Mouse (Mus musculus): Measurements from ENCODE around the gene Fkbp6. TPM values are rescaled to one million over a fixed set of nuclear protein-coding genes. Genes with fewer than 3 reads are reported as not detected.
"Not testable (repeated sequence)": the region's sequence is repeated elsewhere in the genome, so short reads cannot be mapped to it uniquely, and the experiment has no call there.

Fkbp6 gene
- total RNA-seq (2014; fragmentation: Nextera tagmentation) (0.62 TPM in 1 of 2 replicates, not detected in the other), total RNA-seq (2017) (0.34 TPM in 1 of 2 replicates, not detected in the other)

DNA sequence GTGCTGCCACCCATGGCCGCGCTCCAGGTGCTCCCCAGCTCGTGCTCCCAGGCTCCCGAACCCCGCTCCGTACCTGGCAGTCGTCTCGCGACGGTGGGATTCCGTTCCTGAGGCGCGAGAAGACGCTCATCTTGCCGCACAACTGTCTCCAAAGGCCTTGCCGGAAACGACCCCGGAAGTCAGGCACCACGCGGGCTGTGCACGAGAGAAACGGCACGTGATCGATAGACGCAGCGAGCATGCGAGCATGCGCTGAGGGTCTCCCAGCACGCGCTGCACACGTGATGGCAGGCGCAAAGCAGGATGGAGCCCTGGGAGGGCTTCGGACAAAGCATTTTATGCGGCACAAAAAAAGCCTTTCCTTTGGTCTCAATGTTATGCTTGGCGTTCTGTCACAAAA, at the start of gene Fkbp6:
TSS of gene Fkbp6 (minus strand) at position 183 of the 400 bp plus-strand sequence.
- ATAC-seq (replicated peaks; ENCODE audit: poor library complexity, severe bottlenecking) = no peak

GRCm38 (mm10) chr5:135399382-135399781, 49.5 kb upstream of the Fkbp6 start:
- ATAC-seq (replicated peaks; ENCODE audit: poor library complexity, severe bottlenecking) = no peak

DNA sequence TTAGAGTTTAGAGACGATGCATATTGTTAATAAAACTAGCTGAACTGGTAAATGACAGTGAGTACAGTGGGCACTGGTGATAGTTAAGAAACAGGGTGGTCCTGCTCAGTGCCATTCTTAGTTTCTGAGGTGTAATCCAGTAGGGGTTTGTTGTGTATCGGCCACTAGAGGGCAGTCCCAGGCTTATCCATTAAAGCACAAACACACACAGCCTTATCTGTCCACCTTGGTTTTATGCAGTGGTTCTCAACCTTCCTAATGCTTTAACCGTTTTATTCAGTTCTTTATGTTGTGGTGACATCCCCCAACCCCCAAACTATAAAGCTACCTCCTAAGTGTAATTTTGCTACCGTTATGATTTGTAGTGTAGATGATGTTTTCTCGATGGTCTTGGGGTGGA, 46.0 kb upstream of the Fkbp6 start:
- peak; percentile 45 for ATAC-seq (replicated peaks; ENCODE audit: poor library complexity, severe bottlenecking)

- ATAC-seq (replicated peaks; ENCODE audit: poor library complexity, severe bottlenecking) = peak; percentile 86
Observed at GRCm38 (mm10) chr5:135394004-135394823, 44.4 kb upstream of the Fkbp6 start, which contains the start of gene Pom121. Pom121 (minus strand) TSS chr5:135394546.

- ATAC-seq (replicated peaks; ENCODE audit: poor library complexity, severe bottlenecking) = no peak
Observed at GRCm38 (mm10) chr5:135383771-135384170, 33.9 kb upstream of the Fkbp6 start.

DNA sequence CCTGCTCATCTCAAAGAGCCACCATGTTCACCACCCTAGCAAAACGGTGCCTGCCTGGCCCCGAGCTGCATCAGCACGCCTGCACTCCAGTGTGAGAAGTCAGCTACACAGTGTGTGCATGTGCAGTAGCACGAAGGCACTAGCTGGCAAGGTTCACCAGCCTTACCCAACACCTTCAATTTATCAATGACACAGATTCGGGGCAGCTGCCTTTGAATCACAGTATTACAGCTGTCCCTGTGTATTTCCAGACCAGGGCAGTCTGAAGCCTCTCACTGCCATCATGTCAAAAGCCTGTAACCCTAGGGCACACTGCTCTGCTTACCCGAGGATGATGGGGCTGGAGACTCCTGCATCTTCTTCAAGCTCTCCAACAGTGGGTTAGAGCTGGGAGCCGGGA, 32.9 kb upstream of the Fkbp6 start:
- no peak for ATAC-seq (replicated peaks; ENCODE audit: poor library complexity, severe bottlenecking)

- no peak for ATAC-seq (replicated peaks; ENCODE audit: poor library complexity, severe bottlenecking)
Observed at GRCm38 (mm10) chr5:135381356-135381925, 31.6 kb upstream of the Fkbp6 start.

DNA sequence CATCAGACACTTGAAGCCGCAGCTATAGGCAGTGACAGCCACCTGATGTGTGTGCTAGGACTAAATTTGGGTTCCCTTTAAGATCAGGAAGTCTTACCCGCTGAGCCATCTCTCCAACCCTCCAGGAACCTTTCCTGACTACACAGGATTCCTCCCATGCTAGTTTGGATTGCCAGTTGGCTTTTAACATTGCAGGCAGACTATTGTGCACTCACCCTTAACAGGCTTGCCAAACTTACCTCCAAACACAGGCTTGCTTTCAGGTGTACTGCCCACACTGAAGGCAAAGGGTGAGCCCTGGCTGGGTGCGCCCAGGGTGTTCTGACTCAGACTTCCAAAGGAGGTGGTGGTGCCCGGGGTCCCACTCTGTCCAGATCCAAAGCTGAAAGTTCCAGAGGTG, 30.8 kb upstream of the Fkbp6 start:
- ATAC-seq (replicated peaks; ENCODE audit: poor library complexity, severe bottlenecking) = no peak

DNA sequence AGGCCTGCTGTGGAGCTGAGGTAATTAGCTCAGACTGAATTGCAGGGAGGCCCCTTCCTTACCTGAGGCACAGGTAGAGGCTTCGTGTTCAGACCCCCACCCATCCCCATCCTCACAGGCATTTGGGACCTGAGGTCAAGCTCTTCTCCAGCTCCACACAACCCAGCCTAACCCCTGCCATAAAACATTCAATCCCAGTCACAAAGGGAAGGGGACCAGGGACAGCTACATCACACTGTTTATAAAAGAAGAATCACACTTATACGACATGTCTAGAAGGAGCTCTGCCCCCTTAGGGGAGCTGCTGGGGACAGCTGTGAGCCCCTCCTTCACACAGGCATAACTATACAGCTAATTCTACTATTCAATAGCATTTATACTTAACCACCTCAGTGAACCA, 26.5 kb upstream of the Fkbp6 start:
- ATAC-seq (replicated peaks; ENCODE audit: poor library complexity, severe bottlenecking) = no peak

DNA sequence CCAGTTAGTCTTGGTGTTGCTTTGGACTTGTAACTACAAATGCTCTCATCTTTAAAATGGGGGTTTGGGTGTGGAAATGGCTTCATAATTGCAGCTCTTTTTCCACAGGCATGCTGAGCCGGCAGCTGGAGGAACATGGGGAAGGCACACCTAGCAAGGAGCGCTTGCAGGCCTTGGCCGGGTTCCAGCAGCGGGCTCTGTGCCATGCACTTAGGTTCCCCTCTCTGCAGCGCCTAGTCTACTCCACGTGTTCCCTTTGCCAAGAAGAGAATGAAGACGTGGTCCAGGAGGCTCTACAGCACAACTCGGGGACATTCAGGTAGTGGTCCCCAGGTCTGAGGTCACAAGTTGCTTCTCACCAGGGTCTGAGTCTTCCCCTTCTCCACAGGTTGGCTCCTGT, 25.3 kb upstream of the Fkbp6 start:
- no peak for ATAC-seq (replicated peaks; ENCODE audit: poor library complexity, severe bottlenecking)

DNA sequence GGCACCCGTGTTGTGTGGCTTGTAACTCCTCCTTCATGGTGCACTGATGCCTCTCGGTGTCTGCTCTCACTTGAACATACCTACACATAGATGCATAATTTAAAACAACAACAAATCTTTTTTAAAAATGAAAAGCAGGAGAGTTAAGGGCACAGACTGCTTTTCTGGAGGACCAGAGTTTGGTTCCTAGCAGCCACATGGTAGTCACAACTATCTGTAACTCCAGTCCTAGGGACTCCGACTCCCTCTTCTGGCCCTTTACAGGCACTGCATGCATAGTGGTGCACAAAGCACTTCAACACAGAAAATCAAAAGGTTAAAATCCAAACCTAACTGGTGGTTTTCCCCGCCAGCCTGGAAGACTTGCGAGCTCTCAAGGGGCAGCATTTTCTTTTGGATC, 23.8 kb upstream of the Fkbp6 start:
- no peak for ATAC-seq (replicated peaks; ENCODE audit: poor library complexity, severe bottlenecking)

GRCm38 (mm10) chr5:135371195-135371594, 21.4 kb upstream of the Fkbp6 start:
- ATAC-seq (replicated peaks; ENCODE audit: poor library complexity, severe bottlenecking) = no peak

DNA sequence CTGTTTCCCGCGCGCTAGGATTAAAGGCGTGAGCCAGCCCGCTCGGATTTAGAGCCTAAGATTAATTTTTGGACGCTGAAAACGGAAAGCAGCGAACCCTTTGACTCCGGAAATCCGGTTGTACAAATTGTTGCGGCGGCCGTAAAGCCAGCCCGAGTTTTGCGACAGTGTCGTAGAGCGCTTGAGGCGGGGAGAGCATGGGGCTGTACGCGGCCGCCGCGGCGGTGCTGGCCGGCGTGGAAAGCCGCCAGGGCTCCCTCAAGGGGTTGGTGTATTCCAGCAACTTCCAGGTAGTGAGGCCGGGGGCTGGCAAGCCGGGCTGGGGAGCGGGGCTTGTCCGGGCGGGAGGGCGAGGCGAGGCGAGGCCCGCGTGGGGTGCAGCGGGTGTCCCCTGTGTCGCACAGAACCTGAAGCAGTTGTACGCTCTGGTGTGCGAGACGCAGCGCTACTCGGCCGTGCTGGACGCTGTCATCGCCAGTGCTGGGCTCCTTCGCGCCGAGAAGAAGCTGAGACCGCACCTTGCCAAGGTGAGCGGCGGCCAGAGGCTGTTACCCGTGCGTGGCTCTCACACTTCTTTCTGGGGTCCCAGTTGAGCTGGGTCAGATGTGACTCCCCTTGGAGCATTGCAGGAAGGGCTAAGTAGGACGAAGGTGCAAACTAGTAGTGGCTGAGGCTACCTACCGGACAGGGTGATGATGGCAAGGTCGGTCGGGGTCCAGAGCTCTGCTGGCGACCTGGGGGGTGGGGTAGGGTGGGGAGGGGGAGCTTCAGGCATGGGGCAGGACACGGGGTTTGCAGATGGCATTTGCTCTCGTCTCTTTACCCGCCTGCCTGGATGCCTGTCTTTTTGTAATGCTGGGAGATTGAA, 20.2 kb upstream of the Fkbp6 start, which contains the start of gene Nsun5:
TSS of gene Nsun5 (plus strand) at position 167 of the 868 bp plus-strand sequence.
- peak; percentile 77 for ATAC-seq (replicated peaks; ENCODE audit: poor library complexity, severe bottlenecking)

DNA sequence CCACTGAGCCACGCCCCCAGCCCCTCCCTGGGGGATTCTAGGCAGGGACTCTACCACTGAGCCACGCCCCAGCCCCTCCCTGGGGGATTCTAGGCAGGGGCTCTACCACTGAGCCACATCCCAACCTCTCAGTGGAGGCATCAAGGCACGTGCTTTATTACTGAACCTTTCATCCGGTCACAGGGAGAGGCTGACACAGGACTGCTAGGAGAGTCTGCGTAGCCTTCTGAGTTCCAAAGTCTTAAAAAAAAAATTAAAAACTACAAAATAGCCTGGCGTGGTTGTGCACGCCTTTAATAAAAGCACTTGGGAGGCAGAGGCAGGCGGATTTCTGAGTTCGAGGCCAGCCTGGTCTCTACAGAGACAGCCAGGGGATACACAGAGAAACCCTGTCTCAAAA, 19.4 kb upstream of the Fkbp6 start:
- not testable (repeated sequence) for ATAC-seq (replicated peaks; ENCODE audit: poor library complexity, severe bottlenecking)

- 0 out of 2 replicates have a peak, but pooled peaks have one; percentile 2 for ATAC-seq (replicated peaks; ENCODE audit: poor library complexity, severe bottlenecking)
Observed at GRCm38 (mm10) chr5:135368312-135368711, 18.5 kb upstream of the Fkbp6 start.

- no peak for ATAC-seq (replicated peaks; ENCODE audit: poor library complexity, severe bottlenecking)
Observed at GRCm38 (mm10) chr5:135367841-135368240, 18.0 kb upstream of the Fkbp6 start.

DNA sequence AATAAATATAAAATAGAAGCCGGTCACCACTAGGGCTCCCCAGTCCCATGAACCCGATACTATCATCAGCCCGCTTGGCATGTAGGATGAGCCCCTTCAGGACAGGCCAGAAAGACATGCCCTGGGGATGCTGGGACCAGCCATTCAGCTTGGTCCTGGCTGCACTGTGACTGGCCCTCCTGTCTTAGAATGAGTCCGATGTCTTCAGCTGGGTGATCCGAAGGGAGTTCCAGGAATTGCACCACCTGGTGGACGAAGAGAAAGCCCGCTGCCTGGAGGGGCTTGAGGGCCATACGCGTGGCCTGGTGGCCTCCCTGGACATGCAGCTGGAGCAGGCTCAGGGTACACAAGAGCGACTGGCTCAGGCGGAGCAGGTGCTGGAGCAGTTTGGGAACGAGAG, 13.7 kb upstream of the Fkbp6 start:
- ATAC-seq (replicated peaks; ENCODE audit: poor library complexity, severe bottlenecking) = peak; percentile 80

DNA sequence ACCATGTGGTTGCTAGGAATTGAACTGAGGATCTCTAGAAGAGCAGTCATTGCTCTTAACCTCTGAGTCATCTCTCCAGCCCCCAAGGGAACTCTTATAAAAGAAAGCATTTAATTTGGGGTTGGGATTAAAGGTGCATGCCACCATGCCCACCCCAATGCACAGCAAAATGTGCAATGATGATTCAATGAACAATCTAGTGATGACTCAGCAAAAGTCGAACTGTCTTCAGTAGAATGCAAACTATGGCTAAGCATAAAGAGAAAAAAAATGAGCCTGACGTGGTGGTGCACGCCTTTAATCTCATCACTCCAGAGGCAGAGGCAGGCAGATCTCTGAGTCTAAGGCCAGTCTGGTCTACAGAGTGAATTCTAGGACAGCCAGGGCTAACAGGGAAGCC, 12.7 kb upstream of the Fkbp6 start:
- no peak for ATAC-seq (replicated peaks; ENCODE audit: poor library complexity, severe bottlenecking)

DNA sequence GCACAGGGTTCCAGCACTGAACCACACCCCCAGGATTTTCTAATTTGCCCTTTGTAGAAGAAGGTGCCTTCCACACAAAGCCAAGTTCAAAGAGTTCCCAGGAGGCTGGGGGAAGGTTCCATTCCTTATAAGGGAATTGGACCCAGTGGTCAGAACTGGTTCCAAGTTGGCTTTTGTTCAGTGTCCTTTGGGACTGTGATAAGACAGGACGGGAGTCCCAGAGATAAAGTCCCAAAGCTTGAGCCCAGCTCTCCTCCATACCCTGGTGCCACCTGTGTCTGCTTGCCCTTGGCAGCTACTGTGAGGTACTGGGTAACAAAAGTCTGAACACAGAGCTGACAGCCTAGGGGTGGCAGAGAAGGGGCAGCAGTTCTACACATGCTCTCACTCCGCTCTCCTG, 9.9 kb upstream of the Fkbp6 start:
- no peak for ATAC-seq (replicated peaks; ENCODE audit: poor library complexity, severe bottlenecking)

DNA sequence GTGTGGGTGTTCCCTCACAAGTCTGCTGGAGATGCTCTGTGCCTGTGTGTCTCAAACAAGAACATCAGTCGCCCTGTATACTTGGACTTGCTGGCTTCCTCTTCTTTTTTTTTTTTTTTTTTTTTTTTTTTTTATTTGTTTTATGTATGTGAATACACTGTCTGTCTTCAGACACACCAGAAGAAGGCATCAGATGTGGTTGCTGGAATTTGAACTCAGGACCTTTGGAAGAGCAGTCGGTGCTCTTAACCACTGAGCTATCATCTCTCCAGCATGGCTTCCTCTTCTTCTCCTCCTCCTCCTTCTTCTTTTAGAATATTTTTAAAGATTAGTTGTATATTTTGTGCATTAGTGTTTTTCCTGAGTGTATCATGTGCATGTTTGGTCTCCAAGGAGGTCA, 7.7 kb upstream of the Fkbp6 start:
- ATAC-seq (replicated peaks; ENCODE audit: poor library complexity, severe bottlenecking) = no peak

GRCm38 (mm10) chr5:135356090-135356489, 6.2 kb upstream of the Fkbp6 start:
- ATAC-seq (replicated peaks; ENCODE audit: poor library complexity, severe bottlenecking) = no peak

Data from granulocyte monocyte progenitor cell, adult 5-6 weeks (primary cell).